Mouse (Mus musculus): ENCODE data around the gene Faim. TPM values are rescaled to one million over a fixed set of nuclear protein-coding genes. Genes with fewer than 3 reads are reported as not detected.

Faim gene
- total RNA-seq (2023), result 13.6 and 20.9 TPM in 2 replicates

DNA sequence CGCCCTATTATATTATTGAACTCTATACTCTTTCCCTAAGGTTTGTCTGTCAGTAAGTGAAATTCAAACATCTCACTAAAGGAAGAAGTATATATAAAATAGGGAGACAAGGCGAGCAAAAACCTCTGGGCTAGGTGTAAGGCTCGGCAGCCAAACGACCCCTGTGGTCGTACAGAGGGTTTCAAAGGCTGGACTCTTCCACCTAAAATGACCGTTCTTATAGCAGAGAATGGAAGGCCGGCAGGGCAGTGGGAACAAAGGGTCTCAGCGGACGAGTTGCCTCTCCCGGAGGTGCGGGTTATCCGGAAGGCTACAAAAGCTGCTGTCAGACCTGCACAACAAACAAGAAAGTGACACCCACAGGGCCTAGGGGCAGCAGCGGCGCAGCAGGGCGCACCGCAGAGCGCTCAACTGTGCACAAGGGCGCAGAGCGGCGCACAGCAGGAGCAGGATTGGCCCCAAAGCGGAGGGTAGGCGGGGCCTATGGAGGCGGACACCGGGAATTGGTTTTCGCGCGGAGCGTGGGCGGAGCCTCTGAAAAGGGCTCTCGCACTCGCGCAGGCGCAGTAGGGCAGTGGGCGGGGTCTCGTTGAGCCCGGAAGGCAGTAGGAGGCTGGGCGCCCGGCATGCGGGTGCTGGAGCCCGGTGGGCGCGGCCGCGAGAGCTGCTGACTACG, at the start of gene Faim:
Gene Faim (plus strand): TSS at position 574 of the 676 bp plus-strand sequence.

DNA sequence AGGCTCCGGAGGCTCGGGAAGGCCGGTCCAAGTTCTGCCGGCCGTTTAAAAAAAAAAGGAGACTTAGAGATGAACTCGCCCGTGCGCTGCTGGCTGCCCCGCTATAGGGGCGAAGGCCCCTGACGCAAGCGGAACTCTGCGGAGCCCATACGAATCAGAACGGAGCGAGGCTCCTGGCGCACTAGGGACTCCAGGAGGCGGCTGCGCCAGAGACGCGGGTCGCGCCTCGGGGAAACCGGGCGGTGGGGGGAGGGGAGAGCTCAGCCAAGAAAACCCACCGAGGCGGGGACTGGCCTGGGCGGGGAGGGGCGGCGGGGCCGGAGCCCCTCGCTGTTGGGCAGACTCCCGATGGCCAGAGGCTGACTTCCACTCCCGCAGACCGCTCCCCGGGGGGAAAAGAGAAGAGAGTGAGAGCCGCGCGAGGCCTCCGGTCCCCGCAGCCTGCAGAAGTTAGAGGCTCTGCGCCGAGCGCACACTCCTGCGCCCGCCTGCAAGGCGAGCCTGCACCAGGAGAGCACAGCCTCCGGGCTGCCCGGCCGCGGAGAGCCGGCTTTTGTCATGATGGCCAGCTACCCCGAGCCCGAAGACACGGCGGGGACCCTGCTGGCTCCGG, 31.0 kb upstream of the Faim start, which contains the start of gene Foxl2:
Gene Foxl2 (plus strand): TSS at position 186 of the 613 bp plus-strand sequence.

DNA sequence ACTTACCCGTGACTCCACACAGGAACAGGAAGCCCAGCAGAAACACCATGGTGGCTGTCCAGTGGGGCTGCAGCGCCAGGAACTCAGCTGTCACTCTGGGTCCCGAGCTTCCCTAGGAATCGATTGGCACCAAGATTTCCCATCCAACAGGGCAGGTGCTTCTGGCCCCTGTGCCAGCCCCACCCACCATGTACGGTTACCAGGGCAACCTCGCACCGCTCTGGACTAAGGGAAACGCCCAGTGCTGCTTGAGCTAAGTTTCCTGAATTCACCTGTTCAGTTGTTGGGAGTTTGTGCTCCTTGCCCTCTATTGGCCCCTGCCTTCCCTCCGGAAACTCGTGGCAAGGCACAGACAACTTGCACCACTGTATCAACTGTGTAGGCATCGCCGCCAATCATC, 49.4 kb downstream of the Faim start, which contains the start of gene Gm1123:
Gene Gm1123 (minus strand): TSS at position 141 of the 400 bp plus-strand sequence.

Other genes with a start within 250 kb of the Faim start
- not detected in 2 replicates for gene Prr23a1, start 143.9 kb upstream of the Faim start, total RNA-seq (2023)
- not detected in 2 replicates for gene Prr23a2, start 129.9 kb upstream of the Faim start, total RNA-seq (2023)
- not detected in 2 replicates for gene Prr23a3, start 121.6 kb upstream of the Faim start, total RNA-seq (2023)
- not detected in 2 replicates for gene 7420426K07Rik, start 83.3 kb upstream of the Faim start, total RNA-seq (2023)
- not detected in 2 replicates for gene Foxl2, start 31.1 kb upstream of the Faim start, total RNA-seq (2023)
- gene Gm1123, start 49.3 kb downstream of the Faim start, total RNA-seq (2023), result not detected in 2 replicates
- 43.9 and 57.6 TPM in 2 replicates for gene Pik3cb, start 154.2 kb downstream of the Faim start, total RNA-seq (2023)

Measured in neutrophil, adult 65 days (primary cell).